Mouse (Mus musculus) kidney, adult 11 months (tissue): ENCODE results near the gene Capns2.

Source experiments
- DNase-seq: peaks from one replicate; pipeline ENCODE4 v3.0.0; 2022

Capns2 gene

GRCm38 (mm10) chr8:92908448-92908847 is 7.2 kb downstream of the Capns2 start:
- no peak for DNase-seq

GRCm38 (mm10) chr8:92911477-92911876 is 10.3 kb downstream of the Capns2 start:
- DNase-seq: no peak

- DNase-seq: no peak
Observed at GRCm38 (mm10) chr8:92913396-92913795, 12.2 kb downstream of the Capns2 start.

- DNase-seq: no peak
Observed at GRCm38 (mm10) chr8:92916082-92916481, 14.9 kb downstream of the Capns2 start.

GRCm38 (mm10) chr8:92921768-92922167 is 20.6 kb downstream of the Capns2 start:
- DNase-seq: no peak

- no peak for DNase-seq
Observed at GRCm38 (mm10) chr8:92928986-92929385, 27.8 kb downstream of the Capns2 start.

- no peak for DNase-seq
Observed at GRCm38 (mm10) chr8:92938056-92938455, 36.8 kb downstream of the Capns2 start.

- DNase-seq: no peak
Observed at GRCm38 (mm10) chr8:92949071-92949470, 47.9 kb downstream of the Capns2 start.

GRCm38 (mm10) chr8:92950639-92951371 is 49.6 kb downstream of the Capns2 start:
- no peak for DNase-seq
